In the genomic region with DNA sequence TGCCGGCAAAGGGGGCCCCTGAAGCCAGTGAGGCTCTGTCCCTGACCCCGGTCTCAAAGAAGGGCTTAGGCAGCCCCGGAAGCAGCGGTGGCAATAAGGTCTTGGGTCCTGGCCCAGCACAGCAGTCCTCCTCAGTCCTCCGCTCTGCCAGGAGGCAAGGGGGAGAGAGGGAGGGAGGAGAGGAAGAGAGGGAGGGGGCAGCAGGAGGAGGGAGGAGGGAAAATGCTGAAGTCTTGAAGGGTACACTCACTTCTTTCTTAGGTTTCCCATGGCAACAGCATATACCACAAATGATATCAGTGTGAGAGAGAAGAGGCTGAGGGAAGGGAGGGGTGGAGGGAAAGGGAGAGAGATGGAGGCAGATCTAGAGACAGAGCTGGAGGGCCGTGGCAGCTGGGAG, we compare ENCODE assay signal across 12 mouse cellular contexts. TPM values are rescaled to one million over a fixed set of nuclear protein-coding genes. Genes with fewer than 3 reads are reported as not detected.
DNase-seq lines count a peak whose midpoint lies in the region; ATAC-seq and TF ChIP-seq lines count a peak whose summit lies in the region.
"Had no signal": no experiment of that assay in that cellular context is flagged by ENCODE, and none has a peak within 500 bp of the region (broad histone marks: within the 10 kb centered on the region; RNA-seq: fewer than 3 reads in every experiment).

No protein-coding gene starts in this region.

- H3K9ac ChIP-seq in embryonic facial prominence, embryonic 13.5 days: 0 out of 2 replicates have a peak overlapping the region, but pooled peaks have one; percentile 11
- peak overlapping the region; percentile 25; the same call in 1 of the 2 replicates for H3K9ac ChIP-seq in hindbrain, embryonic 16.5 days (ENCODE audit: low read depth, low read length)
- 0 out of 2 replicates have a peak overlapping the region, but pooled peaks have one; percentile 12 for H3K9ac ChIP-seq in neural tube, embryonic 14.5 days (replicated peaks; ENCODE audit: low read depth, low read length)
- H3K9ac ChIP-seq in kidney, embryonic 15.5 days: no peak overlapping the region
- H3K9ac ChIP-seq: limb, embryonic 13.5 days; lung, embryonic 14.5 days had no signal

- H3K36me3 ChIP-seq in embryonic facial prominence, embryonic 13.5 days: no peaks in the 10 kb centered on the region
- H3K36me3 ChIP-seq in embryonic facial prominence, embryonic 10.5 days (replicated peaks): no peaks in the 10 kb centered on the region
- H3K36me3 ChIP-seq in hindbrain, embryonic 16.5 days (ENCODE audit: control insufficient read depth, insufficient read depth, low read length): no peaks in the 10 kb centered on the region
- H3K36me3 ChIP-seq in neural tube, embryonic 14.5 days (ENCODE audit: control insufficient read depth, insufficient read depth, low read length): no peaks in the 10 kb centered on the region
- H3K36me3 ChIP-seq in kidney, embryonic 15.5 days: no peaks in the 10 kb centered on the region
- H3K36me3 ChIP-seq: limb, embryonic 13.5 days had no signal

- no peak overlapping the region for H3K27ac ChIP-seq in embryonic facial prominence, embryonic 13.5 days
- H3K27ac ChIP-seq in embryonic facial prominence, embryonic 10.5 days (replicated peaks): no peak overlapping the region
- H3K27ac ChIP-seq in hindbrain, embryonic 16.5 days (ENCODE audit: low read depth, low read length): peak overlapping the region; percentile 51; the same call in 1 of the 2 replicates
- H3K27ac ChIP-seq in neural tube, embryonic 14.5 days (ENCODE audit: low read depth, low read length): no peak overlapping the region
- no peak overlapping the region for H3K27ac ChIP-seq in kidney, embryonic 15.5 days
- H3K27ac ChIP-seq: limb, embryonic 13.5 days had no signal

- H3K4me2 ChIP-seq in embryonic facial prominence, embryonic 13.5 days: no peak overlapping the region
- H3K4me2 ChIP-seq in hindbrain, embryonic 16.5 days (ENCODE audit: low read length): peak overlapping the region; percentile 37
- H3K4me2 ChIP-seq in neural tube, embryonic 14.5 days (ENCODE audit: low read depth, low read length): peak overlapping the region; percentile 14; the same call in 1 of the 2 replicates
- no peak overlapping the region for H3K4me2 ChIP-seq in kidney, embryonic 15.5 days
- H3K4me2 ChIP-seq: limb, embryonic 13.5 days; lung, embryonic 14.5 days had no signal

- no peaks in the 10 kb centered on the region for H3K9me3 ChIP-seq in embryonic facial prominence, embryonic 13.5 days
- no peaks in the 10 kb centered on the region for H3K9me3 ChIP-seq in embryonic facial prominence, embryonic 10.5 days
- no peaks in the 10 kb centered on the region for H3K9me3 ChIP-seq in hindbrain, embryonic 16.5 days (ENCODE audit: control insufficient read depth, low read length)
- H3K9me3 ChIP-seq in neural tube, embryonic 14.5 days (ENCODE audit: control insufficient read depth, low read length): no peaks in the 10 kb centered on the region
- H3K9me3 ChIP-seq in kidney, embryonic 15.5 days (replicated peaks): no peaks in the 10 kb centered on the region
- H3K9me3 ChIP-seq: limb, embryonic 13.5 days had no signal

- TF ChIP-seq CTCF in brain, embryonic 14.5 days (IDR thresholded peaks at IDR 0.05; ENCODE audit: borderline replicate concordance, extremely low read depth, insufficient read depth, insufficient read length): no peak

- no peak for TF ChIP-seq POLR2A in brain, embryonic 14.5 days (IDR thresholded peaks at IDR 0.05; ENCODE audit: borderline replicate concordance, extremely low read depth, insufficient read depth, insufficient read length, poor library complexity, severe bottlenecking)

- no peak for ATAC-seq in embryonic facial prominence, embryonic 13.5 days (ENCODE audit: insufficient number of reproducible peaks, insufficient read depth, low FRiP score, low TSS enrichment, low read depth)
- ATAC-seq in hindbrain, embryonic 16.5 days: peak; percentile 38
- peak; percentile 15; the same call in 1 of the 2 replicates for ATAC-seq in neural tube, embryonic 14.5 days (ENCODE audit: low read depth)
- ATAC-seq in kidney, embryonic 15.5 days (replicated peaks; ENCODE audit: low FRiP score): no peak

- 39% methylated on average over 6 of the region's 6 CpGs for WGBS in embryonic facial prominence, embryonic 13.5 days
- WGBS in embryonic facial prominence, embryonic 10.5 days: 53% methylated on average over 6 of the region's 6 CpGs
- WGBS in hindbrain, embryonic 16.5 days: 23% methylated on average over 6 of the region's 6 CpGs
- WGBS in neural tube, embryonic 14.5 days: 36% methylated on average over 6 of the region's 6 CpGs
- WGBS in kidney, embryonic 15.5 days: 56% methylated on average over 6 of the region's 6 CpGs

- DNase-seq in embryonic facial prominence, embryonic 10.5 days (ENCODE audit: low spot score): no peak
- peak; percentile 90 for DNase-seq in brain, embryonic 14.5 days (ENCODE audit: low read depth)
- no peak for DNase-seq in urinary bladder, postnatal 10 days (ENCODE audit: low spot score)
- DNase-seq in adrenal gland, adult 2 months: no peak
- DNase-seq: heart, postnatal 14 days; kidney, postnatal 10 days; lung, embryonic 14.5 days had no signal

- no peak overlapping the region for H3K4me3 ChIP-seq in embryonic facial prominence, embryonic 13.5 days
- no peak overlapping the region for H3K4me3 ChIP-seq in embryonic facial prominence, embryonic 10.5 days
- H3K4me3 ChIP-seq in hindbrain, embryonic 16.5 days (ENCODE audit: low read length): no peak overlapping the region
- no peak overlapping the region for H3K4me3 ChIP-seq in neural tube, embryonic 14.5 days (ENCODE audit: low read depth, low read length)
- H3K4me3 ChIP-seq in kidney, embryonic 15.5 days (replicated peaks): no peak overlapping the region
- H3K4me3 ChIP-seq: limb, embryonic 13.5 days had no signal

- peaks cover 68% of the 10 kb centered on the region for H3K27me3 ChIP-seq in embryonic facial prominence, embryonic 13.5 days
- peaks cover 76% of the 10 kb centered on the region for H3K27me3 ChIP-seq in embryonic facial prominence, embryonic 10.5 days (replicated peaks; ENCODE audit: low read depth, poor library complexity, severe bottlenecking)
- no peaks in the 10 kb centered on the region for H3K27me3 ChIP-seq in hindbrain, embryonic 16.5 days (replicated peaks; ENCODE audit: control insufficient read depth, insufficient read depth, low read length)
- H3K27me3 ChIP-seq in neural tube, embryonic 14.5 days (ENCODE audit: control insufficient read depth, insufficient read depth, low read length): no peaks in the 10 kb centered on the region
- H3K27me3 ChIP-seq in kidney, embryonic 15.5 days: peaks cover 72% of the 10 kb centered on the region

- H3K4me1 ChIP-seq in embryonic facial prominence, embryonic 13.5 days: peaks cover 16% of the 10 kb centered on the region
- H3K4me1 ChIP-seq in embryonic facial prominence, embryonic 10.5 days: peaks cover 24% of the 10 kb centered on the region
- H3K4me1 ChIP-seq in hindbrain, embryonic 16.5 days (ENCODE audit: control insufficient read depth, insufficient read depth, low read depth, low read length): peaks cover 50% of the 10 kb centered on the region
- peaks cover 29% of the 10 kb centered on the region for H3K4me1 ChIP-seq in neural tube, embryonic 14.5 days (ENCODE audit: control insufficient read depth, insufficient read depth, low read length)
- H3K4me1 ChIP-seq in kidney, embryonic 15.5 days: peaks cover 17% of the 10 kb centered on the region

RNA-seq across cellular contexts. Expression of a gene that starts 7.9 kb away (rescaled TPM):
- polyA plus RNA-seq in embryonic facial prominence, embryonic 13.5 days (2015; fragmentation: Nextera tagmentation; extraction: Ambion mirVana): 0.06 TPM in 1 of 2 replicates, not detected in the other
- 0.05 and 0.16 TPM in 2 replicates for polyA plus RNA-seq in embryonic facial prominence, embryonic 10.5 days (2016; fragmentation: Nextera tagmentation; extraction: Ambion mirVana)
- 13.2 and 22.5 TPM in 2 replicates for polyA plus RNA-seq in brain, embryonic 14.5 days (2012; rRNA removed)
- polyA plus RNA-seq in hindbrain, embryonic 16.5 days (2015; fragmentation: Nextera tagmentation; extraction: Ambion mirVana): 11.6 and 13.3 TPM in 2 replicates
- 4.1 and 6.8 TPM in 2 replicates for polyA plus RNA-seq in neural tube, embryonic 14.5 days (2014; fragmentation: Nextera tagmentation; extraction: Ambion mirVana)
- 1 to 10 TPM; 3.2 to 3.6 TPM for total RNA-seq in adrenal gland, adult 2 months (2021)
- polyA plus RNA-seq in adrenal gland, adult 2 months (2012; rRNA removed): 1.7 and 2.3 TPM in 2 replicates
- polyA plus RNA-seq in kidney, embryonic 15.5 days (2015; fragmentation: Nextera tagmentation; extraction: Ambion mirVana): 0.04 TPM in 1 of 2 replicates, not detected in the other

Comparison
In these comparisons a context has a peak if more than half of its experiments do, and no peak if none do; other contexts are left out.
1. ATAC-seq: peak in hindbrain, embryonic 16.5 days (single experiment) and neural tube, embryonic 14.5 days (single experiment); none in embryonic facial prominence, embryonic 13.5 days (single experiment) and kidney, embryonic 15.5 days (single experiment).
2. H3K4me2 ChIP-seq: peak in hindbrain, embryonic 16.5 days (single experiment) and neural tube, embryonic 14.5 days (single experiment); none in embryonic facial prominence, embryonic 13.5 days (single experiment) and kidney, embryonic 15.5 days (single experiment).